Mouse (Mus musculus) embryonic facial prominence, embryonic 10.5 days (tissue): ENCODE measurements around the gene Gm13283. TPM values are rescaled to one million over a fixed set of nuclear protein-coding genes. Genes with fewer than 3 reads are reported as not detected.

Source experiments
- polyA plus RNA-seq: library from polyadenylated mRNA; unstranded; fragments of >200 nt; fragmentation: Nextera tagmentation; extraction: Ambion mirVana; gene quantifications from 2 replicates; pipeline ENCODE4 v1.2.1, GENCODE M21; 2016

Gm13283 gene
- polyA plus RNA-seq, 1 experiment from 2014 or later: 0.20 TPM

Other genes with a start within 250 kb of the Gm13283 start
- not detected in 2 replicates for gene Ifnb1, start 237.3 kb upstream of the Gm13283 start, polyA plus RNA-seq
- not detected in 2 replicates for gene Ifna15, start 201.9 kb upstream of the Gm13283 start, polyA plus RNA-seq
- gene Ifna14, start 188.3 kb upstream of the Gm13283 start, polyA plus RNA-seq: not detected in 2 replicates
- not detected in 2 replicates for gene Ifna9, start 167.7 kb upstream of the Gm13283 start, polyA plus RNA-seq
- not detected in 2 replicates for gene Ifna12, start 156.7 kb upstream of the Gm13283 start, polyA plus RNA-seq
- gene C87499, start 125.7 kb upstream of the Gm13283 start, polyA plus RNA-seq: not detected in 2 replicates
- gene Ifna13, start 115.7 kb upstream of the Gm13283 start, polyA plus RNA-seq: not detected in 2 replicates
- gene Ifna16, start 83.2 kb upstream of the Gm13283 start, polyA plus RNA-seq: not detected in 2 replicates
- gene Ifna2, start 76.2 kb upstream of the Gm13283 start, polyA plus RNA-seq: not detected in 2 replicates
- gene Ifnab, start 68.8 kb upstream of the Gm13283 start, polyA plus RNA-seq: not detected in 2 replicates
- 0.80 and 0.90 TPM in 2 replicates for gene Gm26566, start 38.3 kb upstream of the Gm13283 start, polyA plus RNA-seq
- gene Klhl9, start 37.7 kb upstream of the Gm13283 start, polyA plus RNA-seq: 100 and 110 TPM in 2 replicates
- not detected in 2 replicates for gene Gm13271, start 5.3 kb upstream of the Gm13283 start, polyA plus RNA-seq
- not detected in 2 replicates for gene Gm13290, start 13.7 kb downstream of the Gm13283 start, polyA plus RNA-seq
- not detected in 2 replicates for gene Gm13289, start 16.8 kb downstream of the Gm13283 start, polyA plus RNA-seq
- gene Gm13272, start 19.7 kb downstream of the Gm13283 start, polyA plus RNA-seq: not detected in 2 replicates
- gene Ifnz, start 22.0 kb downstream of the Gm13283 start, polyA plus RNA-seq: 0.14 TPM in 1 of 2 replicates, not detected in the other
- gene Gm13276, start 25.6 kb downstream of the Gm13283 start, polyA plus RNA-seq: not detected in 2 replicates
- not detected in 2 replicates for gene Gm13277, start 28.5 kb downstream of the Gm13283 start, polyA plus RNA-seq
- gene Gm13278, start 31.4 kb downstream of the Gm13283 start, polyA plus RNA-seq: not detected in 2 replicates
- not detected in 2 replicates for gene Gm13275, start 34.4 kb downstream of the Gm13283 start, polyA plus RNA-seq
- not detected in 2 replicates for gene Gm13279, start 37.3 kb downstream of the Gm13283 start, polyA plus RNA-seq
- gene Gm13285, start 39.5 kb downstream of the Gm13283 start, polyA plus RNA-seq: 0.28 and 0.35 TPM in 2 replicates
- gene Gm13287, start 43.1 kb downstream of the Gm13283 start, polyA plus RNA-seq: not detected in 2 replicates
- gene Gm13288, start 45.4 kb downstream of the Gm13283 start, polyA plus RNA-seq: not detected in 2 replicates
- not detected in 2 replicates for gene Ifna7, start 56.1 kb downstream of the Gm13283 start, polyA plus RNA-seq
- not detected in 2 replicates for gene Ifna11, start 59.8 kb downstream of the Gm13283 start, polyA plus RNA-seq
- gene Ifna6, start 67.3 kb downstream of the Gm13283 start, polyA plus RNA-seq: not detected in 2 replicates
- not detected in 2 replicates for gene Ifna5, start 75.4 kb downstream of the Gm13283 start, polyA plus RNA-seq
- not detected in 2 replicates for gene Ifna4, start 81.7 kb downstream of the Gm13283 start, polyA plus RNA-seq
- gene Ifna1, start 90.0 kb downstream of the Gm13283 start, polyA plus RNA-seq: not detected in 2 replicates
- gene Ifne, start 120.1 kb downstream of the Gm13283 start, polyA plus RNA-seq: not detected in 2 replicates